Mouse (Mus musculus): ENCODE measurements around the gene Vti1a.

The Vti1a gene

DNA sequence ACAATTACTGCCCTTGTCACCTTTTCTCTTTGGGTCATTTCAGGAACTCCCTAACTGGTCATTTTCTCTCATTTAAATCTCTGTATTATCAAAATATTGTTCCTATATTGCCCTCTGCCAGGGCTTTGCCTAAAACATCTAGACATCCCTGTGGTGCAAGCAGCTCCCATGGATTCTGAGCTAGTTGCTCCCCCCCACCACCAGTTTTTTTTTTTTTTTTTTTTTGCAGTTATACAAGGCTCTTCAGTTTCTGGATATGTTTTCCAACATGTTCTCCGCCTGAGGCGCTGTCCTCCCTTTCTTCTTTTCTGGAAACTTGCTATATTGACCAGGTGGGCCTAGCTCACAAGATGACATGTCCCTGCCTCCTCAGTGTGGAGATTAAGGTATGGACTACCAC is 2.4 kb upstream of the Vti1a start:
- DNase-seq (ENCODE audit: low read depth in 1 of 2, low spot score in 2 of 2) = no peak

DNA sequence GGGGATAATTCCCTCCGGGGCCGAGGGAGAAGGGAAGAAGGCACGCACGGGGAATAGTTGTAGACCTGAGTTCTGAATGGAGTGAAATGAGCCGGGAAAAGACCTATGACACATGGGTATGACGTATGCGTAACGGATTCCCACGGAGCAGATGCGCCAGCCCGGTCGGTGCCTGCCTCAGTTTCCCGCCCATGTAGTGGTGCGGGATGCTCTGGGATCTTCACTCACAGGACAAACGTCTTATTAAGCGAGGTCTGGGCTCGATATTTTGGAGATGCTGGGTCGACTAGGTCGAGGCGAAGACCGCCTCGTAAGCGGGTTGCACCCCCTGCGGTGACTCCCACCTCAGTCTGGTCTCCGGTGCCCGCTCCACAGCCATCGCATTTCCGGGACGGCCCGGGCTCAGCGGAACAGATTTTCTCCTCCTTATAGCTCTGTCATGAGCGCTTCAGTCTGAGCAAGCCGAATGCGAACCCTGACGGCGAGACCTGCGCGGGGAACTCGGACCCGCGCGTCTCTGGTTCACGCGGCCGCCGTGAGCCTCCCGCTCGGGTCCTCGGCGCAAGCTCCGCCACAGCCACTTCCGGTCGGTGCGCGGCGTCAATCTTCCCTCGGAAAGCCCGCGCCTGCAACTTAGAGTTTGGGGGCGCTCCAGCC is 515 bp upstream of the Vti1a start, which contains the start of gene Zdhhc6:
Gene Zdhhc6, minus strand, starts transcription at position 581 of the 657 bp plus-strand sequence.
- DNase-seq (ENCODE audit: low read depth in 1 of 2, low spot score in 2 of 2) = peak; percentile 30 to 70

DNA sequence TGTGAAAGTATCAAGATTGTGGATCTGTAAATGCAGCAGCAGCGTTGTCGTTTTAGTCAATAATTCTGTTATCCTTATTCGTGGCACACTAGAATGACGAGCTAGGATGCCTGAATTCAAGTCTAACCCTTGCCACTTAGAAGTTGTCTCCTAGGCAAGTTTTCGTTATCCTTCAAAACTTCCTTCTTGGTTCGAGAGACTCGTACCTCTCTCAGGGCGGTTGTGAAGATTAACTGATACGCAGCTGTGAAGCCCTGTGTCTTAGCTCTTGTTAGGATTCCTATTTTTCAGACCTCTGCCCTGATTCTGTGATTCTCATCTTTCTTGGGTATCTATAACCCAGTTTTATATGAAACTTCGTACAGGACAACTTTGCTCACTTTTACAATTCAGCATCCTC is 806 bp downstream of the Vti1a start:
- DNase-seq (ENCODE audit: low read depth in 1 of 2, low spot score in 2 of 2) = no peak

DNA sequence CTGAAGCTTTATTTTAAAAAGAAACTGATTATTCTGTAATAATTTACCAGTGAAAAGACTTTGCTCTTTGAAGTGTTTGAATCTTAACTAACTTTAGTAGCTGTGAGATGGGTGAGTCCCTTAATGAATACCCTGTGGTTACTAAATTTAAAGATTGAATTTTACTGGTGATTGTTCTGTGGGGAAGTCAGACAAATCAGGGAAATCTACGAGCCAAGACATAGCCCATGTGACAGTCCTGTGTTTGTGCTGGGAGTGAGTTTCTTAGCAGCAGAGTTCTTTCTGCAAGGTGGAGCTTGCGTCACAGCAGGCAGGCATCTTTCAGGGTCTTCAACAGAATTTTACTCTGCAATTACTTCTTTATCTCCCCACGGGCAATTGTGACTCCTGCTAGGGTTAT is 2.9 kb downstream of the Vti1a start:
- no peak for DNase-seq (ENCODE audit: low read depth in 1 of 2, low spot score in 2 of 2)

DNA sequence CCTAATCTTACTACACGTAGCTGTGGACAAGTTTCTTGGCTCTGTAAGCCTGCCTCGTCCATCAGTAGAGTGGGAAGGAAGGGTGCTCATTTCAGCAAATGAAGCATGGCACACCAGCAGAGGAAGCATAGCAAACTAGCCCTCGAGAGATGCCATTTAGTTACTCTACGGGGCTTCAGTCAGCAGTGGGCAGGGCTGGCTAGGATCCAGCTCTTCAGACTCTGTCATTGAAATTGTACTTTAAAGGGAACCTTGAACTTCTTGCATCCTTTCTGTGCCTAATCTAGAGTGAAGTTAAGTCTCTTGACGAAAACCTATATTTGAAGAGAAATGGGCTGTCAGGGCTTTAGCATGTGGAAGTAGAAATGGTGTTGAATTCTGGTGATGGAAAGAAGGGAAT is 3.4 kb downstream of the Vti1a start:
- no peak for DNase-seq (ENCODE audit: low read depth in 1 of 2, low spot score in 2 of 2)

DNA sequence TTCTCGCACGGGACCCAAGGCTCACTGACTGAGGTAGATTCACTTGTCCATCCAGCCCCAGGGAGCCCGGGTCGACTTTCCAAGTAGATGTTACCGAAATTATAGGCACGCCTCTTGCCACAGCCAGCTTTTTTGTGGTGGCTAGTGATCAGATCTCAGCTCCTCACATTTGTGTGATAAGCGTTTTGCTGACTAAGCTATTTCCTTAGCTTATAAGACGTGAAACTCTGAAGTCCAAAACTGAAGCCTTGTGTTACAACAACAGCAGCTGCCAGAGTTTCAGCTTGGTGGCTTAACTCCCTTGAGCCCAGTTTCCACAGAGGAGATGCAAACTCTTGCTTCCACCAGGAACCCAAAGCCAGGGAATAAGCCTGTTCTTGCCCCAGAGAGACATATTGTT is 6.5 kb downstream of the Vti1a start:
- no peak for DNase-seq (ENCODE audit: low read depth in 1 of 2, low spot score in 2 of 2)

DNA sequence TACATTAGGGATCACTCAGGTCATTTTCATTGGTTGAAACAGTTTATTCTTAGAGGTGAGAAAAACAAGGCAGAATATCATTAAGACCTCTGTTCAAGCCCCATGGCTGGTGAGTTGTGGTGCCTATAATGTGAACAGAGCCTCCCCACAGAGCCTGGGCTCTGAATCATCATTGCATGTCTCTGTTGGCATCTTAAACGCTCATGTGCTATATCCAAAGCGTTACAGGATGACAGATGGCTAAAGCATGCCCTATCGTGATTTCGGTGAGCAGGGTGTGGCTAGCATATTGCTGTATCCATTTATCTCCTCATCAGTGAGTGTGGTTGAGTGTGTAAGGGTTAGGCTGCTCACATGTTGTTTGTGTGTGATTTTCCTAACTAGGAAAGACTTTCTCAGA is 11.4 kb downstream of the Vti1a start:
- no peak for DNase-seq (ENCODE audit: low read depth in 1 of 2, low spot score in 2 of 2)

DNA sequence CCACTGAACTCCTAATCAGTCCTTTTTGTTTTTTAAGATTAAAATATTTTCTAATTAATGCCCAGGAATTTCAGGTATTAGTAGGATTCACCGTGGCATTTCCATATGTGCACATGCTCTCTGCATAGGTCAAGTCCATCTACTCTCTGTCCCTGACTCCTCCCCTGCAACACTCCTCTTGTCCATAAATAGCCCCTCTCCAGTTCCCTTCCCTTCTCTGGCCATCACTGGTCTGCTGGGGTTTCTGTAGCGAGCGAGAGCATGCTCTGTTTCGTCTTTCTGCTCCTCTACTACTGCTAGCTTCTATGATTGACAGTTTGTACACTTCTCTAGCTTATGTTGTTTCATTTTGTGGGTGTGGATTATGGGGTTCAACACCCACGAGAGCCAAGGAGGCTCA is 15.7 kb downstream of the Vti1a start:
- no peak for DNase-seq (ENCODE audit: low read depth in 1 of 2, low spot score in 2 of 2)

DNA sequence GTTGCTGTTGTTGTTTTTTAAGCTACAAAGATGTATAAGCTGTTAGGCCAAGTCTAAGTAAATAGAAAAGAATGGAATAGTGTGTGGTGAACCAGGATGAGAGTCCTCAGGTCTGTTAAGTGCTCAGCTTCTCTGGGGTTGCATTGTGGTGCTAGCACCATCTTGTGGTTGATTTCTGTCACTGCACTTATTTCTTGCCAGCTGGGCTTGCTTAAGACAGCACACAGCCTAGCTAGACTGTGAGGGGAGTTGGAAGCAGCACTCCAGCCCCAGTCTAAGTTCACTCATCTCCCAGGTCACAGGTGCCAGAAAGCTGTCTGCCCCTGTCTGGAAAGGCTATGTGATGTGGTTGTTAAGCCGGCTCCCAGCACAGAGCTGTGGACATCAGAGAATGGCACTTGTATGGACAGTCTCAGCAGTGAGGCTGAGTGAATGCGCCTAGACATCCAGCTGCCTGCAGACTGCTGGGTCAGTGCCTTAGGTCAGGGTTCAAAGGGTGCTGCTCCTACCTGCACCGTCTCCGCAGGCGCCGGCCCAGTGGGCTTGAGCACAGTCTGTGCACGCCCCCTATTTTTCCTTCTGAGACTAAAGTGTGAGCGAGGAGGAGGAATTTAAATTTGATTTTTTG is 16.7 kb downstream of the Vti1a start:
- peak in 1 of 2 experiments; percentile 34 for DNase-seq (ENCODE audit: low read depth in 1 of 2, low spot score in 2 of 2)

DNA sequence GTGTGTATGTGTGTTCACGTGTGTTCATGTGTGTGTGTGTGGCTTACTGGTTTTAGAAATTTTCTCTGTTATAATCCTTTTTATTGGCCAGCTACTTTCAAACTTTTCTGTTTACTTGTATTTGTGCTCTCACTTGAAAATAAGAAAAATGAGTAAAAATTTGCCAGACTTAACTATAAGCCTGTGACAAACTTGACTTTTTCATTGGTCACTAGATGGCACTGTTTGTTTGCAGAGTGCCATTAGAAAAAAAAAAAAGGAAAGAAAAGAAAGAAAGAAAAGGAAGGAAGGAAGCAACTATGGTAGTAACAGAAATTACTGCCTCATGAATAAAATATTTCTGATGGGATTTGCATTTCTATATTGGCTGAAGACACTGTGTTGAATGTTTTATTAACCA is 19.8 kb downstream of the Vti1a start:
- DNase-seq (ENCODE audit: low read depth in 1 of 2, low spot score in 2 of 2) = no peak

DNA sequence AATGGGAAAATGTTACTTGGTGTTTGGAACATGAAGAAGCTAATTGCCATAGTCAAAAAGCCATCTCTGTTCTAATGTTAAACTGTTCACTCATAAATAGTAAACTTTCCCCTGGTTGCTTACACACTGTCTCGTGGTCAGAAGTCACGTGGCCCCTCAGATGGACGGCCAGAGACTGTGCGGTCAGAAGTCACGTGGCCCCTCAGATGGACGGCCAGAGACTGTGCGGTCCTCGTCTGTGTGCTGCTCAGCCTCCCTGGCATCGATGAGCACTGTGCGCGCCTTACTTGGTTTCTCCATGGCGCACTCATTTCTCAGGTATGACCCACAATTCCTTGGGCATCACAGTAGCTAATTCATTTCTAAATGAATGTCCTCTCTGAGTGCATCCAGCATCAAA is 20.3 kb downstream of the Vti1a start:
- DNase-seq (ENCODE audit: low read depth in 1 of 2, low spot score in 2 of 2) = no peak

DNA sequence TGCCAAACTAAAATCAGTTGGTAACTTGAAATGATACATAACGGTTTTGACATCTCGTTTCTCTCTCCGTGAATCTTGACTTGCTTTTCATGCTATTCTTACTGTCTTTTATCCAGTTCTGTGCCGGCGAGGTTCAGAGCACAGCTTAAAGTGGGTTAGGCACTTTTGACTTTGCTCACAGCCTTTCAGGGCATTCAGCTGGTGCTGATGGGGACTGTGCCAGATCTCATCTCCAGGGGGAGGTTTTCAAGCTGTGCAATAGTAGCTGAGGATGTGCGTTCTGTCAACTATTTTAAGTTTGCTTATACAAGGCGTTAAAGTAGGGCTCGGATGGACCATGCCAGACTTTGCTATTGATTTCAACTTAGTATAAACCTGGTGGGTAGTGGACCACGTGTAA is 21.0 kb downstream of the Vti1a start:
- no peak for DNase-seq (ENCODE audit: low read depth in 1 of 2, low spot score in 2 of 2)

DNA sequence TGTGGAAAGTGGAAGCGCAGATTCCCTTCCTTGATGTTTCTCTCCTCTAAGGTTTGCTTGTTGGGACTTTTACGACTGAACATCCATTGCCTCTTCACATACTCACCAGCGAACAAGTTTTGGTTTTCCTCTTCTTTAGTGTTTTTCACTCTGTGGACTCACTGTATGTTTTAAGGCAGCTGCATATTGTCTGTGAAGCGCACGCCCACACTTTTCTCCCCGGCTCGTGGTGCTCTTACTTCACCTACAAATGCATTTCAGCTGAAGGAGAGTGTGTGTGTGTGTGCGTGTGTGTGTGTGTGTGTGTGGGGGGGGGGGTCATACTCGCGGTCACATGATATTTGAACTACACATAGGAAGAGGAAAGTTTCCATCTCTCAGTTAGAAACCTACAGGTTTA is 21.6 kb downstream of the Vti1a start:
- no peak for DNase-seq (ENCODE audit: low read depth in 1 of 2, low spot score in 2 of 2)

DNA sequence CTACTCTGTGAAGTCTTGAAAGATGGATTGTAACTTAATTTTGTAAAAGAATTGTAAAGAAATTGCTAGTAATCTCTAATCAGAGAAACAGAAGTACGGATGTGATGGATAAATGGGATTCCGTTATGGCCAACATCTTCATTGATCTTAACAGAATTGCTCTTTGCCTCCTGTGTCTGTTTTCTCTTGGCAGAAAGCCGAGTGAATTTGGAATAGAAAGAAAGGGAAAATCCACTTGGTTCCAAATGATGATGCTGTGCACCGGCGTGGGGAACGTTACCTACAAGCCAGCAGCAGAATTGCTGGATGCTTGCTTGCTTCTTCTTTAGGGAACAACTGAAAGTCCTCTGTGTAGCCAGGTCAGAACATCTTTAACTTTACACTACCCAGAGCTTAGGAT is 24.4 kb downstream of the Vti1a start:
- no peak for DNase-seq (ENCODE audit: low read depth in 1 of 2, low spot score in 2 of 2)

DNA sequence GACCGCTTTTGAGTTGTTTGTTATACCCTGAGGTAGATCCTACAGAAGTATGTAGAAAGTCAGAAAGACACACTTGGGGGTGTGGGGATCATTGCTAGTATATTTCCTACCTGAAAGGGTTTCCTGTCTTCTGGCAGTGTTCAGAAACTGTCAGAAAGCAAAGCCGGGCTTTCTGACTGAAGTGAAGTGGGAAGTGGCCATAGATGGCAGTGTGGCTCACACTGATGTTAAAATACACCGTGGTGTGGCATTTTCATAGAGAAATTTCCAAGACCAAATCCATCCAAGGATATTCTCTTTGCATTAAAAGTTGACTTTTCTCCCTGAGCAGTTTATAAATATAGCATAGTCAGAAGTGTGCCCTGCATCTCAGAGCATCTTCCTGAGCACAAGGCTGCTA is 25.3 kb downstream of the Vti1a start:
- no peak for DNase-seq (ENCODE audit: low read depth in 1 of 2, low spot score in 2 of 2)

DNA sequence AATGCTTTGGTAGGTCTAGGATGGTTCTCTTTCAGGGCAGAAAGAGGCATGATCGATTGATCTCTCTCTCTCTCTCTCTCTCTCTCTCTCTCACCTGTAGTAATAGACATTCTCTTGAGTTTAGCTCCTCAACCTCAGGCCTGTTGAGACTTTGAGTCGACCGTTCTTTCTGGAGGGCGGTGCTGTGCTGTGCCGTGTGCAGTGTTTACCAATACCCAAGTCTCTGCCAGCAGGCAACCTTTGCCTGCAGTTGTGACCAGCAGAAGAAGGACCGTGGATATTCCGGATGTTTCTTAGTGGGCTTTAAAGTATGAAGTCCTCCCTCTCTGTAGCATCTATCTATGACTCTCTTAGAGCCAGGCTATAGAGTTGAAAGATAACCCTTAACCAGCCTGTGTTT is 26.3 kb downstream of the Vti1a start:
- no peak for DNase-seq (ENCODE audit: low read depth in 1 of 2, low spot score in 2 of 2)

DNA sequence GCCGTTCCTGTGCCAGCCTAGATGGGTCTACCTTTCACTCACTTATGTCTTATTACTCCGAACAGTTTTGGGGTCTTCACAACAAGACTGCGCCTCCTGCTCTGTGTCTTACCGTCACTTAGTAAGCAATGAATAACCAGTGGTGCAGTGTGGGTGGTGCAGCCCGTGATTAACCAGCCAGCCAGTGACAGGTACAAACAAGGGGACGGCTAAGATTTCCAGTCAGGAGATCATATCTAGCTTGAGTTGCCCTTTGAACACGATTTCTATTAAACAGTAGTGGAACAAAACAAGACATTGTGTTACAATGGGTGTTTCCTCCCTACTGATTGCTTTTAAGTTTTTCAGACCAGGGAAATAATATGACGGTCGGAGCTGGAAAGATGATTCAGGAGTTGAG is 27.2 kb downstream of the Vti1a start:
- no peak for DNase-seq (ENCODE audit: low read depth in 1 of 2, low spot score in 2 of 2)

DNA sequence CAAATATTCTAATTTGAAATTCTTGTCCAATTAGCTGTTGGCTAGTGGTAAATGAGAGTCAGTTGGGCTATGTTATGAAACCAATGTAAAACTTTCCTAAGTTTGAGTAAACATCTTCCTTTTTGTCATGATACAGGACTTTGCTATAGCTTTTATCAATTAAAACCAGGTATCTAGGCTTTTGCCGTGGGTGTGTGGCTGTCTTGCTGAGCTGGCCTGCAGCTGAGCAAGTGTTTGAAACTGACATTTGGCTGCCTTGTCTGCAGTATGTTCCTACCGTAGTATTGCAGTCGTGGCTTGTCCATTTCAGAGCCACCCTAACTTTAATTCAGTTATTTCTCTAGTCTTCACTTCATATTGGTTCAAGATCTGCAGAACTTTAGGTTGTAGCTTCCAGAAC is 32.1 kb downstream of the Vti1a start:
- DNase-seq (ENCODE audit: low read depth in 1 of 2, low spot score in 2 of 2) = no peak

DNA sequence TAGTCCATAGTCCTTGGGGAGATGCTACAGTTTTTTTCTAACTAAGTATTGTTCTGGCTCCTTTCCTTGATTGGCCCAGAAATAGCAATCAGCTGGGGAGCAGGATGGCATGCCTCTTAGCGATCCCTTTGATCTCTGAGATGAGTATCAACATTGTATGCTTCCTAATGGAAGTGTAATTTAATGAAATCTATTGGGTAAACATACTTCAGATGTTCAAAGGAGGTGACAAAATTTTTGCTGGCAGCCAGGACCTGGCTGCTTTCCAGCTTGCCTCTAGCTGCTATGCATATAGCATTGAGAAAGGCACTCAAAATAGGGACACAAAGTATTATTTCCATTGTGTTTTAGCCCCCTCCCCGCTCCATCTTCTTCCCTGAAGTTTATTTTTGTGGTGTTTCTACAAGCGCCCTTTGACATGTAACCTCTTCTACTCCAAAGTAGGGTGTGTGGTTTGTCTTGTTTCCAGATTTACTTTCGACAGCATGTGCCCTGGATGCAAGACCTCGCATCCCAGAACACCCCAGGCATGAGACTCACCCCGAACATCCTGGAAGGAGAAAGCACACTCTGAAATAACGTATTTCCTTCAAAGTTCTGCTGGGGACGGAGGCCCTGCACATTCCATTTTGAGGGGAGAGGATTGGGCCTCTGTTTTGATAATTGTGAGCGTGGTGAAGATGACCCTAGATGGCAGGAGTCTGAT is 34.7 kb downstream of the Vti1a start:
- DNase-seq (ENCODE audit: low read depth in 1 of 2, low spot score in 2 of 2) = no peak

DNA sequence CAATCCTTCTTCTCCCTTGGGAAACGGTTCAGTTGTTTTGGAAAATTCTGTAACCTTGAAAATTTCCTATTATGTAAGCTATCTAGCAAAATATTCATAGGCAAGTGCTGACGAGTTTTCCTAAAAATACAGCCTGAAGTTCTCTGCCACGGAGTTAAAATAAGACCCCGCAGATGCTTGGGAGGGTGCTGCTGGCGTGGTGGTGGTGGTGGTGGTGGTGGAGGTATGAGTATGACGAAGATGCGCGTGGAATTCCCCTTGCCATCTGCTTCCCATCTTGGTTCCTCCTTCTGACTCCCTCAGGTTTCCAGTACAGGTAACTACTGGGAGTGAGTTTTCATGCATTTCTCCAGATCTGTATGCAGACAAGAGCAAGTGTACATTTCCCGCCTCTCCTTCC is 46.5 kb downstream of the Vti1a start:
- DNase-seq (ENCODE audit: low read depth in 1 of 2, low spot score in 2 of 2) = no peak

DNA sequence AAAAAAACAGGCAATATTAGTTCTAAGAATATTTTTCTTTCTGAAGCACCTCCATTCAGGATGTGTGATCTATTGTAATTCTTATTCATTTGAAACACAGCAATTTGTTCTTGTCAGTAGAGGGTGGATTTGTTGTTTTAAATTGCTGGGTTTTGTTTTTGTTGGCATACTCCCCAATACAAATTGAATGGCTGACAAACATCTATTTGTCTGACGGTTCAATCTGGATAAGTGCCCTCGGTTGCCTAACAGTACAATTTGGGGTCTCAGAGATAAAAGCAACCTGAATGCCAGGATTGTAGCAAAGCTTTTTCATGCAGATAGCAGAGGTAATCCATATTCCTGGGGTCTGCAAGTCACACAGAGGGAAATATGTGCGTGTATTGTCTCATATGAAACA is 53.6 kb downstream of the Vti1a start:
- no peak for DNase-seq (ENCODE audit: low read depth in 1 of 2, low spot score in 2 of 2)

DNA sequence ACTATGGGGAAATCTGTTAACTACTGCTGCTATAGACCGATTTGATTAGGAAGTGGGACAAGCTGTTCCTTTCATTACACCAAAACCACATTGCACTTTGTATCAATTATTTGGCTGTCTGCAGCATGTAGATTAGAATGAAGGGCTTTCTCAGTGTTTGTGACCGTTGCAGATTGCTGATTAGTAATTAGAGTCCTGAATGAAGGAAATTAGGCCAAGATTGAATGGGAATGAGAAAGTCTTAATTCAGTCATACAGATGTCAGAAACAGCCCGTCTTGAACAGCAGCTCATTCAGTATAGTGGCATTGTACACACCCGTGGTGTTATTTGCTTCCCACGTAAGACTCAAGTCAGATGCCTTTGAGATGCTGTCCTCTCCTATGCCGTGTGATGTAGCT is 60.2 kb downstream of the Vti1a start:
- no peak for DNase-seq (ENCODE audit: low read depth in 1 of 2, low spot score in 2 of 2)

DNA sequence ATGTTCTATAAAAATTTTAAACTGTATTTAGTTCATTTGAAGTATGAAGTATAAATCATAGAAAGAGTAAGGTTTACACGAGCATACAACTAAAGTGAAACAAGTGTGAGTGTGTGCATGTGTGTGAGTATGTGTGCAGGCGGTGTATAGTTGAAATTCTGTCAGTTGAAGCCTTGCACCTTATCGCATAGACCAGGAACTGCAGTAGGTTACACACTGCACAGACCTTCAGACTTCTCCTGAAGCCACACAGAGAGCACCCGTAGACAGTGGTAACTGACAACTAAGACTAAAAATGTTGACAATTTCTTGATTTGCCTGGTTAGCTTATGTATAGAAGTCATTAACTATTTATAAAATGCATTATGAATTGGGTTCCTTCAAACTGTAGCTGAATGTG is 61.4 kb downstream of the Vti1a start:
- DNase-seq (ENCODE audit: low read depth in 1 of 2, low spot score in 2 of 2) = no peak

Measured in monocyte, adult 2 months (primary cell).